Mouse (Mus musculus): ENCODE results near the gene Hddc2. TPM values are rescaled to one million over a fixed set of nuclear protein-coding genes. Genes with fewer than 3 reads are reported as not detected.
A peak's percentile ranks its signal among the peaks of the same experiment; 100 is the strongest.

Hddc2 gene
- polyA plus RNA-seq, 1 experiment from 2014 or later, result 63.1 TPM

DNA sequence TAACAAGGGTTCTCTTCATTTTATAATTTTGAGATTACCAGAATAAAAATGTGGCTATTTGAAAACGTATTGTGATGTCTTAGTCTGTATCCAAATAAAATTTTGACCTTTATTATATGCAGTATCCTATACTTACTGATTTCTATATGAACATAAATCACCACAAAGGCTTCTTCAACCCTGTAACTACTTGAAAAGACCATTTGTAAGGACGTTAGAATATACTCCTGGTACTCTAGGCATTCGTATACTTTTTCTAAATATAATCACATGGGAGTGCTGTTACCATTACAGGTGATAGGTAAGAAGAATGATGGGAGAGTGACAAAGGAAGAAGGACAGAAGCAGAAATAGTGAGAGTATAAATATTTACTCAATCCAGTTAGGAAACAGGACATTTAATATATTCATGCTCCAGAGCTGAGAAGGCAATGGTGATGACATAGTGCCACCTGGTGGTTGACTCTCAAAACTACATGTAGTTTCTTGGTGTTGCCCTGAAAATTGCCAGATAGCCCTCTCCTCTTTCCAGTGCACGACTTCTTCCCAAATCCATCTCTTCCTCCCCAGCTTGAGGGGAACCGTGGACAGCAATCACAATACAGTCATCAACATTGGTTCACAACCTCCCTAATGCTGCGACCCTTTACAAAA lies 14.1 kb upstream of the Hddc2 start:
- Histone ChIP-seq H3K4me3 (ENCODE audit: low read depth, low read length) (no peak overlapping the region), H3K4me1 (ENCODE audit: control insufficient read depth, insufficient read depth, low read length) (peaks cover 16% of the 10 kb centered on the region), H3K9ac (ENCODE audit: low read length) (no peak overlapping the region), H3K4me2 (no peak overlapping the region), H3K36me3 (ENCODE audit: control insufficient read depth, insufficient read depth, low read length) (no peaks in the 10 kb centered on the region), H3K9me3 (ENCODE audit: control insufficient read depth, low read length) (no peaks in the 10 kb centered on the region), H3K27me3 (ENCODE audit: control insufficient read depth, insufficient read depth, low read length) (no peaks in the 10 kb centered on the region), H3K27ac (ENCODE audit: low read depth, low read length) (no peak overlapping the region)
- peak; percentile 95 for DNase-seq (ENCODE audit: low spot score, missing footprints)
- 43% methylated on average over 6 of the region's 6 CpGs for WGBS
- peak; percentile 54 for ATAC-seq (ENCODE audit: low FRiP score)

DNA sequence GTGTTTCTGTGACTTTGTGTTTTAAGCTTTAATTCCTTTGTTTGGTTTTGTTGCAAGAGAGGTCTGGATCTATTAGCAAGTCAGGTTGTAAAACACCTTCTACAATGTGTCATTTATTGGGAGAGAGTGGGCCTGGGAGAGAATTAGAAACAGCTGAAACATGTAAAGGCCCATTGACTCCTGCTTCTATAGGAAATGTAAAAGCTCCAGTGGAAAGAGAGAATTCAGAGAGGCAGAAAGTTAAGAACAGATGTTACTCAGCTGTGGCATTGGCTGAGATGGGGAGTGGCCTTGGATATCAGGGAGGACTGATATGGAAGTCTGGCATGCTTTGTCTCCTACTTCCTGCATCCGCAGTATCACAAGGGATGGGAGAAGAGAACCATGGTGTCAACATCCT lies 12.9 kb upstream of the Hddc2 start:
- no peak overlapping the region for H3K4me3 ChIP-seq (ENCODE audit: low read depth, low read length)
- WGBS, result 76% methylated on average over 1 of the region's 1 CpGs
- H3K9ac ChIP-seq (ENCODE audit: low read length), result no peak overlapping the region
- H3K36me3 ChIP-seq (ENCODE audit: control insufficient read depth, insufficient read depth, low read length), result no peaks in the 10 kb centered on the region
- H3K27ac ChIP-seq (ENCODE audit: low read depth, low read length), result no peak overlapping the region
- peaks cover 16% of the 10 kb centered on the region for H3K4me1 ChIP-seq (ENCODE audit: control insufficient read depth, insufficient read depth, low read length)
- H3K27me3 ChIP-seq (ENCODE audit: control insufficient read depth, insufficient read depth, low read length), result no peaks in the 10 kb centered on the region
- no peak for ATAC-seq (ENCODE audit: low FRiP score)
- no peak overlapping the region for H3K4me2 ChIP-seq
- H3K9me3 ChIP-seq (ENCODE audit: control insufficient read depth, low read length), result no peaks in the 10 kb centered on the region
- no peak for DNase-seq (ENCODE audit: low spot score, missing footprints)

DNA sequence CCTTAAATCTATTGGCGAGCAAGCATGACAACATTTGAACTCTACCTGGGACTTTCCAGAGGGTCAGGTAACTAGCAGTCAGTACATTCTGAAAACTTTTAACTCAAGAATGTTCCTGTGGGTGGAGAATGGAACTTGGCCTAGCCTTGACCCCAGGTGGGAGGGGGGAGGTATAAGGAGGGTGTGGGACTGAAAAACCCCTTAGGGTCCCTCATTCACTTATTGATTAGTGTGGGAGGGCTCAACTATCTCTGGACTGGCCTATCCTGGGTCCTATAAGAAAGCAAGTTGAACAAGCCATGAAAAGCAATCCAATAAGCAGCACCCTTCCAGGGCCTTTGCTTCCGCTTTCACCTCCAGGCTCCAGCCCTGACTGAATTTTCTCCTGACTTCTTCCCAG lies 9.7 kb upstream of the Hddc2 start:
- Histone ChIP-seq H3K9ac (ENCODE audit: low read length) (no peak overlapping the region), H3K36me3 (ENCODE audit: control insufficient read depth, insufficient read depth, low read length) (no peaks in the 10 kb centered on the region), H3K4me2 (no peak overlapping the region), H3K4me3 (ENCODE audit: low read depth, low read length) (no peak overlapping the region), H3K9me3 (ENCODE audit: control insufficient read depth, low read length) (no peaks in the 10 kb centered on the region), H3K27me3 (ENCODE audit: control insufficient read depth, insufficient read depth, low read length) (no peaks in the 10 kb centered on the region), H3K4me1 (ENCODE audit: control insufficient read depth, insufficient read depth, low read length) (no peaks in the 10 kb centered on the region), H3K27ac (ENCODE audit: low read depth, low read length) (no peak overlapping the region)
- ATAC-seq (ENCODE audit: low FRiP score) (no peak), DNase-seq (ENCODE audit: low spot score, missing footprints) (no peak)
- 89% methylated on average over 2 of the region's 2 CpGs for WGBS

DNA sequence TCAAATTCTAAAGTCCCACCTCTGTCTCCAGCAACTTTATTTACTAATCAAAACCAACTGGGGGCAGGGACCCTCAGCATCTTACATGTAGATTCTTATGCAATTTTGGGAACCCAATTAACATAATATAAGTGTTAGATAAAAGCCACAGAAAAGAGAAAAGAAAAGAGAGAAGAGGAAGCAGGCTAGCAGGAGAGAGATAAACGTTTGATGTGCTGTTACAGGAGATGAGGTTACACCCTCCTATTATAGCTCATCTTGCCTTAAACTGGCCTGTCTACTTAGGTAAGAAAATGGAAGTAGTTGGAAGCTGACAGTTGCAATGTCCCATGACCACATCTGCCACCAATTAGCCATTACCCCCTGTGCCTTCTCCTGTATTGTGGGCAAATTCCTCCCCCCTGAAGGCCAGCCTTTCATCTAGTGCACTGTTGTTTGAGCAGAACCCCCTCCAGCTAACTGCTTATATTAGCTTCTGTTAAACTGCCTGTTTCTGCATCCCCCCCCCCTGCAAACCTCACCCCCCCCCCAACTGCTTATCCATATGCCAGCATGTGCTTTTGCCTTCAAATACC lies 6.1 kb upstream of the Hddc2 start:
- DNase-seq (ENCODE audit: low spot score, missing footprints) (no peak), ATAC-seq (ENCODE audit: low FRiP score) (no peak)
- Histone ChIP-seq H3K4me1 (ENCODE audit: control insufficient read depth, insufficient read depth, low read length) (no peaks in the 10 kb centered on the region), H3K36me3 (ENCODE audit: control insufficient read depth, insufficient read depth, low read length) (no peaks in the 10 kb centered on the region), H3K9me3 (ENCODE audit: control insufficient read depth, low read length) (no peaks in the 10 kb centered on the region), H3K27me3 (ENCODE audit: control insufficient read depth, insufficient read depth, low read length) (no peaks in the 10 kb centered on the region), H3K9ac (ENCODE audit: low read length) (no peak overlapping the region), H3K4me3 (ENCODE audit: low read depth, low read length) (no peak overlapping the region), H3K27ac (ENCODE audit: low read depth, low read length) (no peak overlapping the region), H3K4me2 (no peak overlapping the region)
- WGBS, result 55% methylated on average over 1 of the region's 1 CpGs

DNA sequence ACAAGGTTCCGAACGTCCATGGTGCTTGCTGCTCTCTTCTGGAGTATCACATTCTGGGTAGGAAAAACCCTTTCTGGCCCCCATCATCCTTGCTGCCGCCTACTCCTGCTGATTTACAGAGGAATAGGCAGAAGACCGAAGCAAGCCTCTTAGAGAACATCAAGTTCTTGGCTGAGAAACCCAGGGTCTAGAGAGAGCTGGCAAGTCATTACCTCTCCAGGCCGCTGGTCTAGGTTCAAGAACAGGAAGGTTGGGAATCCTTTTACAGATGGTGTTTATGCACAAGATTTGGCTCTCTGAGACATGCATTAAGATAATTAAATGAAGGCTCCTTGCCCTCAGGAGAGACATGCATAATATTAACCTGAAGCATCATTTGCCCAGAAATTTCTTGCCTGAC lies 5.3 kb downstream of the Hddc2 start:
- Histone ChIP-seq H3K36me3 (ENCODE audit: control insufficient read depth, insufficient read depth, low read length) (no peaks in the 10 kb centered on the region), H3K4me1 (ENCODE audit: control insufficient read depth, insufficient read depth, low read length) (no peaks in the 10 kb centered on the region; the same call in 1 of the 2 replicates), H3K27me3 (ENCODE audit: control insufficient read depth, insufficient read depth, low read length) (no peaks in the 10 kb centered on the region), H3K4me3 (ENCODE audit: low read depth, low read length) (no peak overlapping the region), H3K4me2 (no peak overlapping the region), H3K9ac (ENCODE audit: low read length) (no peak overlapping the region), H3K9me3 (ENCODE audit: control insufficient read depth, low read length) (no peaks in the 10 kb centered on the region), H3K27ac (ENCODE audit: low read depth, low read length) (no peak overlapping the region)
- no peak for DNase-seq (ENCODE audit: low spot score, missing footprints)
- 96% methylated on average over 5 of the region's 5 CpGs for WGBS
- no peak for ATAC-seq (ENCODE audit: low FRiP score)

DNA sequence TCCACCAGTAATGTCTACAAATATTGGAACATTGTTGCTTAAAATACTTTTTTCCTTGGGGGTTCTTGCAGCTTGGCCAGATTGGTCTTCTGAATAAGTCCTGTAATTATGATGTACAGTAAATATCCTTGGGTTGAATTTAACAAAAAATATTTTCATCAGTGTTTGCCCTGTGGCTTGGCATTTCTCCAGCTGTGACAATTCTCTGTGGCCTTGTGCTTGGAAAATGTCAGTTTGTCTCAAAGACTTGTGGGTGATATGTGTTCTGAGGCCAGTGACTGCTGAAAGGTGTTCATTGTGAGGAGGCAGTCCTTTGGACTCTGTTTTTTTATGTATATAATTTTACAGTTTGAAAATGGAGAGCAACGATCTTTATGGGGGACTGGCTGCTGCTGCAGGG lies 16.3 kb downstream of the Hddc2 start:
- H3K9me3 ChIP-seq (ENCODE audit: control insufficient read depth, low read length), result no peaks in the 10 kb centered on the region
- no peak for ATAC-seq (ENCODE audit: low FRiP score)
- no peaks in the 10 kb centered on the region for H3K4me1 ChIP-seq (ENCODE audit: control insufficient read depth, insufficient read depth, low read length)
- no peaks in the 10 kb centered on the region for H3K27me3 ChIP-seq (ENCODE audit: control insufficient read depth, insufficient read depth, low read length)
- H3K4me3 ChIP-seq (ENCODE audit: low read depth, low read length), result no peak overlapping the region
- H3K4me2 ChIP-seq, result no peak overlapping the region
- no peaks in the 10 kb centered on the region for H3K36me3 ChIP-seq (ENCODE audit: control insufficient read depth, insufficient read depth, low read length)
- WGBS, result 81% methylated on average over 1 of the region's 1 CpGs
- no peak overlapping the region for H3K9ac ChIP-seq (ENCODE audit: low read length)
- H3K27ac ChIP-seq (ENCODE audit: low read depth, low read length), result no peak overlapping the region
- DNase-seq (ENCODE audit: low spot score, missing footprints), result no peak

DNA sequence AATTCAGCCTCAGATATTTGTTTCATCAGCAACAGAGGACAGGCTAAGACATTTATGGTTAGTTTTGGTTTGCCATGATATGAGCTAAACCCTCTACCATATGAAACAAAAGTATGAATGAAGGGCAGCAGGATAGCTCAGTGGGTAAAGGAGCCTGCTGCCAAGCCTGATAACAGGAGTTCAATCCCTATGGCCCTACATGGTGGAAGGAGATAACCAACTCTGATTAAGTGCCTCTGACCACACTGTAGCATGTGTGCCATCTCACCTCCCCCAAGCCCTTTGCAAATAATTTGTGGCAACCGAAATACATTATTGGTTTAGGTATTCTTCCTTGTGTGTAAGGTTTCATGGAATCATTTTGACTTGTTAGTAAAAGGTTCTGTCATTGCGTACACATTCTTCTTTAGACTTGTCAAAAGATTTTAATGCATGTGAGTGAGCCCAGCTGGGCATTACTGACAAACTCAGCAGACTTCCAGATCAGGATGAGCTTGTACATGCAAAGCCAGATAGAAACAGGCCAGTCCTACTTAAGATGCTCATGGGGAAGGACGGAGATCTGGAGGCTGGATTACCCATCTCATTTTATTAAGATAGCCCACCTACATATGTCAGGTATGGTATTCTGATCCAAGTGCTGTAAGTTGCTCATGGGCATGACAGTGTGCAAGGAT lies 17.2 kb downstream of the Hddc2 start:
- Histone ChIP-seq H3K9me3 (ENCODE audit: control insufficient read depth, low read length) (no peaks in the 10 kb centered on the region), H3K4me2 (no peak overlapping the region)
- WGBS, result 87% methylated on average over 3 of the region's 3 CpGs

DNA sequence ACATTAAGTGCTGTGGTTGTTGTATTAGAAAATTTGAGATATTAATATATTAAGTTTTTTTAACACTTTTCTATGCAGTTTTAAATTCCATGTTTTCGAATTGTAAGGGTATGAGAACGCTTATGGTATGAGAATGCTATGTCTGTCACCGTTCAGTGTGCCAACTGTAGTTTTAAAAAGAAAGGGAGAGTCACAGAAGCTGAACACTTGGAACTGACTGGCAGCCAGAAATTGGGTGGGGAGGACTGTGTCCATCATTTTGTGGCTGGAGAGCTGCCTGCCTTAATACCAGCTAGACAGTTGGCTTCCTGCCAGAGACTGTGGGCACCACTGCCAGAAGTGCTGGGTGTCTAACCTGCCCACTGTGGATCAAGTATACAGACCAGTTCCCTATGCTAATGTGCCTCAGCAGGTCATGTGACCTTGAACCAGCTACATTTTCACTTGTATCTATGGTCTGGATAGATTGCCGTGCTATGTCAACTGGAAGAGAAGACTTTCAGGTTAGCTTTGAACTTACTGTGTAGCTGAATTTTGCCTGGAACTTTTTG lies 18.1 kb downstream of the Hddc2 start:
- Histone ChIP-seq H3K27ac (ENCODE audit: low read depth, low read length) (no peak overlapping the region), H3K4me2 (no peak overlapping the region), H3K4me3 (ENCODE audit: low read depth, low read length) (no peak overlapping the region), H3K36me3 (ENCODE audit: control insufficient read depth, insufficient read depth, low read length) (no peaks in the 10 kb centered on the region), H3K4me1 (ENCODE audit: control insufficient read depth, insufficient read depth, low read length) (no peaks in the 10 kb centered on the region), H3K9me3 (ENCODE audit: control insufficient read depth, low read length) (no peaks in the 10 kb centered on the region), H3K9ac (ENCODE audit: low read length) (no peak overlapping the region), H3K27me3 (ENCODE audit: control insufficient read depth, insufficient read depth, low read length) (no peaks in the 10 kb centered on the region)
- ATAC-seq (ENCODE audit: low FRiP score) (no peak), DNase-seq (ENCODE audit: low spot score, missing footprints) (no peak)
- WGBS, result 93% methylated on average over 4 of the region's 4 CpGs

More for the DNA sequence above, 17.2 kb downstream of the Hddc2 start:
- Histone ChIP-seq H3K27ac (ENCODE audit: low read depth, low read length) (no peak overlapping the region), H3K36me3 (ENCODE audit: control insufficient read depth, insufficient read depth, low read length) (no peaks in the 10 kb centered on the region), H3K4me3 (ENCODE audit: low read depth, low read length) (no peak overlapping the region), H3K4me1 (ENCODE audit: control insufficient read depth, insufficient read depth, low read length) (no peaks in the 10 kb centered on the region), H3K27me3 (ENCODE audit: control insufficient read depth, insufficient read depth, low read length) (no peaks in the 10 kb centered on the region), H3K9ac (ENCODE audit: low read length) (no peak overlapping the region)
- no peak for ATAC-seq (ENCODE audit: low FRiP score)
- DNase-seq (ENCODE audit: low spot score, missing footprints), result no peak

DNA sequence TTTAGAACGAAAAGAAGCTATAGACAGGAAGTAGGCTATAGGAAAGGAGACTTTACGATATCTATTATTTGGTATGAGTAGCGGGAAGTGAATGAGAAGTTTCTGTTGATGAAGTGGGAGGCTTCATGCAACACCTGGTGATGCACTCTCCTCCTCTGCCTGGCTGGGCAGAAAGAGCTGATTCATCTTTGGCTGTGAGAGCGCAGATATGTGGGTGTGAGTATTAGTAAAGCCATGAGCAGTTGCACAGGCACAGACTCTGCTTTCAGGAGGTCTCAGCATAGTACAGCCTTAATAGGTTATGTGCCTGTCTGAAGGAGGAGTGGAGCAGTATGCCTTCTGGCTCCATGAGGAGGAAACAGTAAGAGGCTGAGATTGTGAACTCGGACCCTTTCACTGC lies 23.2 kb downstream of the Hddc2 start:
- no peak overlapping the region for H3K27ac ChIP-seq (ENCODE audit: low read depth, low read length)
- no peak overlapping the region for H3K4me3 ChIP-seq (ENCODE audit: low read depth, low read length)
- H3K9ac ChIP-seq (ENCODE audit: low read length), result no peak overlapping the region
- ATAC-seq (ENCODE audit: low FRiP score) (no peak), DNase-seq (ENCODE audit: low spot score, missing footprints) (no peak)
- no peaks in the 10 kb centered on the region for H3K36me3 ChIP-seq (ENCODE audit: control insufficient read depth, insufficient read depth, low read length)
- H3K4me1 ChIP-seq (ENCODE audit: control insufficient read depth, insufficient read depth, low read length), result no peaks in the 10 kb centered on the region
- 85% methylated on average over 5 of the region's 5 CpGs for WGBS
- H3K9me3 ChIP-seq (ENCODE audit: control insufficient read depth, low read length), result no peaks in the 10 kb centered on the region
- no peak overlapping the region for H3K4me2 ChIP-seq
- no peaks in the 10 kb centered on the region for H3K27me3 ChIP-seq (ENCODE audit: control insufficient read depth, insufficient read depth, low read length)

Measured in midbrain, embryonic 11.5 days (tissue).